Mouse (Mus musculus): ENCODE data around the gene Brms1l.
A peak's percentile ranks its signal among the peaks of the same experiment; 100 is the strongest.

- TF ChIP-seq CTCF (IDR thresholded peaks at IDR 0.05; ENCODE audit: extremely low read depth, insufficient read depth, low read length) (peak; percentile 94), POLR2A (IDR thresholded peaks at IDR 0.05; ENCODE audit: extremely low read depth, insufficient read depth, low read length) (no peak)
Measured at GRCm38 (mm10) chr12:55831101-55831500, 5.0 kb upstream of the Brms1l start.

All from cortical plate, adult 2 months (tissue).